Mouse (Mus musculus) G1E (cell line): ENCODE measurements around the gene Zfp11. TPM values are rescaled to one million over a fixed set of nuclear protein-coding genes. Genes with fewer than 3 reads are reported as not detected.
A peak's percentile ranks its signal among the peaks of the same experiment; 100 is the strongest.

Experiments
- ATAC-seq: 2 replicates; pipeline ENCODE4 v1.8.0; 2016; ENCODE audit warnings: mild to moderate bottlenecking; ENCODE audit not compliant: insufficient number of reproducible peaks, poor library complexity, low FRiP score, severe bottlenecking; ENCODE audit errors: extremely low read depth
- DNase-seq: peaks from one replicate; pipeline ENCODE4 v3.0.0; 2012; ENCODE audit warnings: low spot score
- H3K27me3 ChIP-seq: 2 replicates; pipeline ENCODE4 v1.6.1; 2012; ENCODE audit warnings: mild to moderate bottlenecking, low read length, inconsistent platforms; ENCODE audit not compliant: insufficient read depth
- H3K36me3 ChIP-seq: replicated peaks from 2 replicates; pipeline ENCODE3; 2012; ENCODE audit warnings: mild to moderate bottlenecking, inconsistent platforms
- H3K4me1 ChIP-seq: 2 replicates; pipeline ENCODE4 v1.6.1; 2012; ENCODE audit warnings: low read depth, low read length, inconsistent platforms, mixed read lengths; ENCODE audit not compliant: insufficient read depth
- H3K4me3 ChIP-seq: 2 replicates; pipeline ENCODE4 v1.5.1; 2012; ENCODE audit warnings: low read depth, mild to moderate bottlenecking, inconsistent platforms, low read length, moderate library complexity, mixed read lengths
- H3K9me3 ChIP-seq: replicated peaks from 2 replicates; pipeline ENCODE4 v1.6.1; 2012; ENCODE audit warnings: inconsistent platforms
- CTCF ChIP-seq: IDR thresholded peaks from 2 replicates; pipeline ENCODE4 v1.5.1; 2012; ENCODE audit warnings: low read depth, low read length, inconsistent platforms, mixed read lengths
- GATA1 ChIP-seq: IDR thresholded peaks from 2 replicates; pipeline ENCODE4 v1.6.1; 2012; ENCODE audit warnings: borderline replicate concordance, low read length, inconsistent platforms, mixed read lengths
- GATA2 ChIP-seq: IDR thresholded peaks from 2 replicates; pipeline ENCODE4 v1.6.1; 2012; ENCODE audit warnings: low read depth, low read length, inconsistent platforms, borderline replicate concordance
- POLR2AphosphoS5 ChIP-seq: IDR thresholded peaks from 2 replicates; pipeline ENCODE4 v1.6.1; 2012; ENCODE audit warnings: low read depth, low read length, inconsistent platforms; ENCODE audit not compliant: insufficient replicate concordance
- TAL1 ChIP-seq: conservative IDR thresholded peaks from 2 replicates; pipeline ENCODE4 v1.6.1; 2012; ENCODE audit warnings: low read depth, low read length, inconsistent platforms, mixed read lengths
- polyA plus RNA-seq: library from polyadenylated mRNA; stranded (reverse); fragments of >175 nt; gene quantifications from 2 replicates; pipeline ENCODE4 v1.2.3, GENCODE M21; 2012
- total RNA-seq, 2 experiments: library from RNA; stranded (forward) in 1 of 2; stranded (reverse) in 1 of 2; fragments of 200-1000 nt in 1 of 2; fragments of >200 nt in 1 of 2; fragmentation: Nextera tagmentation in 1 of 2; gene quantifications; 2 replicates each; pipeline ENCODE4 v1.2.3; 2014 to 2017

The Zfp11 gene
- 3.1 and 3.7 TPM in 2 replicates for total RNA-seq (2014; fragmentation: Nextera tagmentation)
- 1.4 TPM in 2 replicates for total RNA-seq (2017)
- 0.03 and 0.10 TPM in 2 replicates for polyA plus RNA-seq

DNA sequence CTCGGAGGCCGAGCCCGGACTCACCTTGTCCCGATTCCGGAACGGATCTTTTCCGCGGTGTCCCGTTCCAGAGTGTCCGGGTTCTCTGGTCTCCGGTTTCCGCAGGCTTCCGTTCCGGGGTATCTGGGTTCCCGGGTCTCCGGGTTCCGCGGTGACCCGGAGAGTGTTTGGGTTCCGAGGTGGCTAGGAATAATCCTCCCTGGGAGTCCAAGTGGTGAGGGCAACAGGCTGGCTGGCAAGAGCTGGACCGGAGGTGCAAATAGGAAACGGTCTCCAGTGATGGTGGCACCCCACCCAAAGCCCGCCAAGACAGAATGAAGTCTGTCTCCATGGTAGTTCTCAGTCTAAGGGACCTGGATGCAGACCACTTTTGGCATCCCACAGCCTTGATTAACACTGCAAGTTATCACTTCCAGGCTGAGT, at the start of gene Zfp11:
TSS of gene Zfp11 (minus strand) at position 64 of the 423 bp plus-strand sequence.
- no peaks in the 10 kb centered on the region; the same call in 1 of the 2 replicates for H3K4me1 ChIP-seq
- H3K36me3 ChIP-seq = no peaks in the 10 kb centered on the region
- no peaks in the 10 kb centered on the region for H3K9me3 ChIP-seq
- no peak for TF ChIP-seq GATA1
- no peak for TF ChIP-seq CTCF
- TF ChIP-seq GATA2 = no peak
- no peak for TF ChIP-seq TAL1
- no peak for TF ChIP-seq POLR2AphosphoS5
- DNase-seq (peak; percentile 25), ATAC-seq (peak; percentile 28; the same call in 1 of the 2 replicates)
- peaks cover 9% of the 10 kb centered on the region; the same call in 1 of the 2 replicates for H3K27me3 ChIP-seq
- H3K4me3 ChIP-seq = peak within 1 kb of the TSS; percentile 77

DNA sequence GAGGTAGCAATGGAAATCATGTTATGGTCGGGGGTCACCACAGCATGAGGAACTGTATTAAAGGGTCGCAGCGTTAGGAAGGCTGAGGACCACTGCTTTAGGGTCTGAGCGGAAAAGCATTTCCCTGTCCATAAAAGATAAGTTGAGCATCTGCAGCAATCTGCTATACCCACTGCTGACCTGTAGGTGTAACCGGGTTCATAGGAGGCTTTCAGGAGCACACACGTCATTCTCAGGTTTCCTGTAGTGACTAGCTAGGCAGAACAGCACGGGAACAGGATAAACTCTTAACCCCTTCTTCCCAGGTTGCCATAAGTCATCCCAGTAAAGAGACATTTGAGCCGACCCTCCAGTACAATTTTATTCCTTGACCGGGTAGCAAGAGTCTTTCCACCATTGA, 47.1 kb upstream of the Zfp11 start:
- no peak overlapping the region for H3K4me3 ChIP-seq
- ATAC-seq (no peak), DNase-seq (no peak)
- H3K36me3 ChIP-seq = peaks cover 48% of the 10 kb centered on the region
- TF ChIP-seq CTCF (peak; percentile 17; the same call in 1 of the 2 replicates), POLR2AphosphoS5 (no peak), GATA2 (no peak)
- peaks cover 8% of the 10 kb centered on the region for H3K27me3 ChIP-seq
- H3K4me1 ChIP-seq = peaks cover 22% of the 10 kb centered on the region
- H3K9me3 ChIP-seq = no peaks in the 10 kb centered on the region

DNA sequence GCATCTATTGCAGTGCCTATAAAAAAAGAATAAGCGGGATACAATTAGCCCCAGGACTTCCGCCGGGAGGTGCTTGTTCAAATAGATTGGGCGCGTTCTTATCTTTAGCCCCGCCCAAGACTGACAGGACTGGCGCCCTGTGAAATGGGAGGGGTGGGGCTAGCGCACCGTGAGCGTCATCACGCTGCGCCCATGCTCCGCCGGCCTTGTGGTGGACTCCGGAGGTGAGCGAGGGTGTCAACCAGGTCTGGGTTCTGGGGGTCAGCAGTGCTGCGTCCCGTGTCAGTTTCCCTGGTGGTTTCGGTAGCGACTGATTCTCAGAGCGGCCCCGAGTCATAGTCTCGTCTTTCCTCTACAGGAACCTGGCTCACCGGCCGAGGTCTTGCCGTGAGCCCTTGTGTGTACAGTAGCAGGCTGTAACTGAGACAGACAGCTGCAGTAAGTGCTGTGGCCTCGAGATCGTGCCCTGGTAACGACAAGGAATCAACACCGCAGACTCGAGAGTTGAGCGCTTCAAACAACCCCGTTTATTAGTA, 45.5 kb upstream of the Zfp11 start, which contains the start of gene Mrps17:
TSS of gene Mrps17 (plus strand) at position 172 of the 536 bp plus-strand sequence.
- H3K4me3 ChIP-seq = peak within 1 kb of the TSS; percentile 76
- peaks cover 22% of the 10 kb centered on the region for H3K4me1 ChIP-seq
- TF ChIP-seq TAL1 (no peak), CTCF (no peak), GATA1 (no peak), GATA2 (no peak), POLR2AphosphoS5 (no peak)
- peaks cover 23% of the 10 kb centered on the region for H3K27me3 ChIP-seq
- peak; percentile 69 for DNase-seq
- H3K36me3 ChIP-seq = peaks cover 41% of the 10 kb centered on the region
- no peaks in the 10 kb centered on the region for H3K9me3 ChIP-seq
- ATAC-seq = peak; percentile 99

DNA sequence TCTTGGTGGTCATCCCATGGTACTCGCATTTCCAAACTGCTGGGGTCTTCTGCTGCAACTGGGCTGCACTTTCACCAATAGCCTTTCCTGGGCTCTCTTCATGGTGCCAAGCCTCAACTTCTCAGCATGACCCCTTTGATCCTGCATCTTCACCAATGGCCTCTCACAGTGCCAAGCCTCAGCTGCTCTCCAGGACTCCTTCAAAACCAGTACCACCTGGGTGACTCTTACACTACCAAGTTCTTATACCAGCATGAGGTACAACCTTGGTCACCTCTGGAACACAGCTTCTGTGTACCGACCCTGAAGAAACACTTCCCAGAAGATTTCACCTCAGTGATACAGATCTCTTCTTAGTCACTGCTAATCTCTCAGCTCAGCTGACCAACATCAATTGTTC, 38.5 kb upstream of the Zfp11 start, which contains the start of gene Sept14:
TSS of gene Sept14 (minus strand) at position 101 of the 400 bp plus-strand sequence.
- TF ChIP-seq POLR2AphosphoS5 (no peak), GATA1 (no peak), TAL1 (no peak), CTCF (no peak), GATA2 (no peak)
- no peaks in the 10 kb centered on the region for H3K9me3 ChIP-seq
- DNase-seq (no peak), ATAC-seq (no peak)
- no peak within 1 kb of the TSS for H3K4me3 ChIP-seq
- H3K4me1 ChIP-seq = no peaks in the 10 kb centered on the region
- H3K36me3 ChIP-seq = no peaks in the 10 kb centered on the region
- peaks cover 40% of the 10 kb centered on the region for H3K27me3 ChIP-seq

DNA sequence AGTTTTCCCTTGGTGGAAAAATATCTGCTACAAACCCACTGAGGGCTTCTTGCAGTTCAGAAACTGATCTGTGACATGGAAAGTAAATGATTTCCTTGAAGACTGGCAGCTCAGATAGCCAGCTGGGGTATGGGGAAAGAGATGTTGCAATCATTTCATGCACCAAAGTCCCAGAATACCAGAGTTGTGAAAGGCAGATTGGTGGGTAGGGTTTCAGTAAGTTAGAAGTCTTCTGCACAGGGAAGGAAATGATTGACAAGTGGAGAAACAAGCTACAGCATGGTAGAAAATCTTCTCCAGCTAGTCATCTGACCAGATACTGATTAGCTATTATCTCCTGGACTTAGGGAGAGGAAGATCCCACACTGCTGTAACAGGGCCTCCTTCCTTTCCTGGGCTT, 33.5 kb upstream of the Zfp11 start:
- ATAC-seq (no peak), DNase-seq (no peak)
- no peaks in the 10 kb centered on the region for H3K4me1 ChIP-seq
- peaks cover 14% of the 10 kb centered on the region; the same call in 1 of the 2 replicates for H3K27me3 ChIP-seq
- no peaks in the 10 kb centered on the region for H3K9me3 ChIP-seq
- no peaks in the 10 kb centered on the region for H3K36me3 ChIP-seq
- H3K4me3 ChIP-seq = no peak overlapping the region
- no peak for TF ChIP-seq POLR2AphosphoS5
- TF ChIP-seq GATA2 = no peak
- no peak for TF ChIP-seq CTCF
- TF ChIP-seq TAL1 = no peak
- no peak for TF ChIP-seq GATA1

DNA sequence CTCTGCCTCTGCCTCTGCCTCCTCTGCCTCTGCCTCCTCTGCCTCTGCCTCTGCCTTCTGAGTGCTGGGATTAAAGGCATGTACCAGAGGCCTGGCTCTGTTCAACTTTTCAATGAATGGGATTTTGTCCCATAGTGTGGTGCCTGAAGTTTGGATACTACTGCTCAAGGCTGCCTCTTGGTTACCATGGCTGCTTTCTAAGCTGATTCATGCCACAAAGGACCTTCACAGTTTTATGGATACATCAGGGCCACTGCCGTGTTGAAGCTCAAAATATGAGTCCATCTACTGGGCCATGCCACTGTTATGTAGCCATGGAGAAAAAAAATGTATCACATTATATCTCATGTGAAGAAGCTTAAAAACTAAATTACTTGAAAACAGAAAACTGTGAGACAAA, 31.8 kb upstream of the Zfp11 start:
- no peaks in the 10 kb centered on the region; the same call in 1 of the 2 replicates for H3K9me3 ChIP-seq
- ATAC-seq = no peak
- H3K27me3 ChIP-seq = peaks cover 9% of the 10 kb centered on the region; the same call in 1 of the 2 replicates
- no peak overlapping the region for H3K4me3 ChIP-seq
- H3K4me1 ChIP-seq = no peaks in the 10 kb centered on the region
- no peaks in the 10 kb centered on the region for H3K36me3 ChIP-seq
- TF ChIP-seq CTCF (no peak), POLR2AphosphoS5 (no peak), TAL1 (no peak), GATA1 (no peak), GATA2 (no peak)
- no peak for DNase-seq
